Mouse (Mus musculus) urinary bladder, adult 18-20 months (tissue): Measurements from ENCODE around the gene Hist1h3i.

ENCODE experiments used
- DNase-seq, 2 experiments: peaks; one replicate each; pipeline ENCODE4 v3.0.0; 2022; ENCODE audit warnings: low spot score in 2 of 2, mixed read lengths in 2 of 2

Gene Hist1h3i

DNA sequence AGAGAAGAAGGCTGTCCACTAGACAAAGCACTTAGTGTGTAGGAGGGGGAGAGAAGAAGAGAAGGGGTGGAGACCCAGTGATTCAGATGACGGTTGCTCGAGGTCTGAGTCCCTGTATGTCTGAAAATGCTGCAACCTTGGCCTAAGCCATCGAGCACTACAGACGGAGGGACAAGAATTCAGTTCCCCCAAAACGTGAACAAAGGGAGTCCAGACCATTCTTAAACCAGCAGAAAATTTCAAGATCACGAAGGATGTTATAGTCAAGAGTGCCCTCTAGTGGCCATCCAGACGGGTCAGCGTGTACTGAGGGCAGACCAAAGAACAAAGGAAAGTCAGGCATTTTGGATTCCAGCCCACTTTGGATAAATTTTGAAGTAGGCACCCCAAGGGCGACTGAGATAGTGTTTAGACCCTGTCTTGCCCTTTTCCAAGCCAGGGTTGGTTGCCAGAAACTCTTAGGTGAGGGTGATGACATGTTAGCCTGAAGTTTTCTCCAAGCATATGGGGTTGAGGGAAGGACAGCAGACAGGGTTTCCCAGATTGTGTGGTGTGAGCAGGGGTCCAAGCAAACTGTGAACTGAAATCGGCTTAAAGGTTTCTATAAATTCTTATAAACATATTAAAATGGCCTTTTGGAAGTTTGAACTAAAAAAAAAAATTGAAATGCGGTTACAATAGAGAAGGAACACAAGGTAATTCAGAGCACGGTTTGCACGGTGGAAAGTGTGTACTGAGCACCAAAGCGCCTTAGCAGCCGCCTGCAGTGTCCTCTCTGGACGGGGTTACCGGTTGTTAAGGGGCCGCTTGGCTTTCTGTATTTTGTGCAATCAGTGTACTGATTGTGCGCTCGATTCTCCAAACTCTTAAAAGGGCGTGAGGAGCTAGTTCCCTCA lies 48.9 kb downstream of the Hist1h3i start:
- peak; percentile 35 to 74 for DNase-seq

DNA sequence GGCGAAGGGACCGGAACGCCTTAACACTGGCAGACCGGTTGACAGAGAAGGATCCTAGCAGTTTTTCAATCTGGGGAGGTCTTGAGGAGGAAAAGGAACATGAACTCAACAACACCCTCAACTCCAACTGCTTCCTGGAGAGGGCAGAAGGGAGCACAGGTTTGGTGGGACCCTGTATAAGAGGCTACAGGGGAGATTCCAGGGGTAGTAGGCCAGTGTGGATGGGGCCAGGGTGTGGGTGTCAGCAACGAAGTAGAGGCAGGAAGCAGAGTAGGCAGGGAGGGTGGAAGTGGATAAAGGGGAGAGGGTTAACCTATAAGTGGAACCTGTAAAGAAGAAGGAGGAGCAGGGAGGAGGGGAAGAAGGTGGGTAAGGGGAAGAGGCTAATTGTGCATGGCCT lies 49.7 kb downstream of the Hist1h3i start:
- DNase-seq, result no peak
